22 mouse cellular contexts compared by ENCODE assay signal in genomic region chr11:25767584-25768333, GRCm38 (mm10).
A peak's percentile ranks its signal among the peaks of the same experiment; 100 is the strongest.
DNase-seq lines count a peak whose midpoint lies in the region; ATAC-seq and TF ChIP-seq lines count a peak whose summit lies in the region.
"Had no signal": no experiment of that assay in that cellular context is flagged by ENCODE, and none has a peak within 500 bp of the region (broad histone marks: within the 10 kb centered on the region; RNA-seq: fewer than 3 reads in every experiment).

No protein-coding gene starts in this region.

- no peaks in the 10 kb centered on the region for H3K9me3 ChIP-seq in midbrain, embryonic 12.5 days
- H3K9me3 ChIP-seq in midbrain, postnatal 0 days (ENCODE audit: low read length) = no peaks in the 10 kb centered on the region
- H3K9me3 ChIP-seq in forebrain, embryonic 16.5 days (ENCODE audit: control insufficient read depth, low read length) = no peaks in the 10 kb centered on the region
- H3K9me3 ChIP-seq: heart, embryonic 12.5 days; limb, embryonic 10.5 days; midbrain, embryonic 13.5 days had no signal

- no peak overlapping the region for H3K27ac ChIP-seq in midbrain, embryonic 12.5 days (replicated peaks)
- no peak overlapping the region for H3K27ac ChIP-seq in midbrain, postnatal 0 days (ENCODE audit: low read depth, low read length)
- H3K27ac ChIP-seq in forebrain, embryonic 16.5 days (ENCODE audit: low read length) = peak overlapping the region; percentile 10; the same call in 1 of the 2 replicates
- H3K27ac ChIP-seq: left cerebral cortex, adult 2 months; limb, embryonic 10.5 days; midbrain, embryonic 13.5 days; stomach, postnatal 0 days had no signal

- H3K36me3 ChIP-seq in midbrain, embryonic 12.5 days = no peaks in the 10 kb centered on the region
- H3K36me3 ChIP-seq in midbrain, postnatal 0 days (ENCODE audit: insufficient read depth, low read length) = no peaks in the 10 kb centered on the region
- no peaks in the 10 kb centered on the region for H3K36me3 ChIP-seq in forebrain, embryonic 16.5 days (ENCODE audit: control insufficient read depth, insufficient read depth)
- H3K36me3 ChIP-seq: heart, embryonic 12.5 days; limb, embryonic 10.5 days; midbrain, embryonic 13.5 days had no signal

- WGBS in midbrain, embryonic 12.5 days = 23% methylated on average over 5 of the region's 5 CpGs
- 37% methylated on average over 5 of the region's 5 CpGs for WGBS in midbrain, postnatal 0 days
- WGBS in forebrain, embryonic 16.5 days = 24% methylated on average over 5 of the region's 5 CpGs

- H3K4me2 ChIP-seq in midbrain, embryonic 12.5 days (replicated peaks) = no peak overlapping the region
- H3K4me2 ChIP-seq in midbrain, postnatal 0 days (ENCODE audit: low read depth, low read length, poor library complexity, severe bottlenecking) = no peak overlapping the region
- no peak overlapping the region for H3K4me2 ChIP-seq in forebrain, embryonic 16.5 days (ENCODE audit: low read length)
- H3K4me2 ChIP-seq: heart, embryonic 12.5 days; midbrain, embryonic 13.5 days had no signal

- H3K9ac ChIP-seq in midbrain, embryonic 12.5 days (replicated peaks) = no peak overlapping the region
- no peak overlapping the region for H3K9ac ChIP-seq in midbrain, postnatal 0 days (replicated peaks; ENCODE audit: low read length, poor library complexity, severe bottlenecking)
- H3K9ac ChIP-seq in forebrain, embryonic 16.5 days (replicated peaks; ENCODE audit: low read depth, low read length) = no peak overlapping the region
- H3K9ac ChIP-seq: heart, embryonic 12.5 days; liver, postnatal 0 days; midbrain, embryonic 13.5 days had no signal

- peak; percentile 90 for ATAC-seq in frontal cortex, adult (ENCODE audit: low TSS enrichment)
- ATAC-seq in midbrain, embryonic 12.5 days (ENCODE audit: low FRiP score, low read depth) = peak; percentile 38; the same call in 1 of the 2 replicates
- no peak for ATAC-seq in midbrain, postnatal 0 days (ENCODE audit: low FRiP score)
- ATAC-seq in forebrain, embryonic 16.5 days = peak; percentile 45
- ATAC-seq in megakaryocyte progenitor cell, adult 5-6 weeks (replicated peaks; ENCODE audit: poor library complexity) = no peak
- ATAC-seq: liver, postnatal 0 days; midbrain, embryonic 13.5 days had no signal

- TF ChIP-seq CTCF in midbrain, postnatal 0 days (IDR thresholded peaks at IDR 0.05) = no peak

- DNase-seq in frontal cortex, postnatal 25 days (ENCODE audit: low spot score in 2 of 2) = no peak
- DNase-seq in midbrain, postnatal 0 days (ENCODE audit: low spot score) = no peak
- DNase-seq in brain, adult 2 months (ENCODE audit: low read depth, low spot score) = peak; percentile 55
- no peak for DNase-seq in layer of hippocampus, adult 11-12 months (ENCODE audit: low spot score)
- DNase-seq: cerebellum, adult 9-10 months; heart, postnatal 14 days; kidney, adult 18-20 months; kidney, postnatal 10 days; liver, postnatal 0 days; lung, postnatal 10 days; right cerebral cortex, postnatal 4 days; thymus, postnatal 14 days had no signal

- H3K4me1 ChIP-seq in midbrain, embryonic 12.5 days = 0 out of 2 replicates have a peak, but pooled peaks cover 9% of the 10 kb centered on the region
- no peaks in the 10 kb centered on the region for H3K4me1 ChIP-seq in midbrain, postnatal 0 days (ENCODE audit: insufficient read depth, low read length)
- peaks cover 8% of the 10 kb centered on the region for H3K4me1 ChIP-seq in forebrain, embryonic 16.5 days (replicated peaks; ENCODE audit: control insufficient read depth, insufficient read depth, low read length)
- H3K4me1 ChIP-seq: heart, embryonic 12.5 days; limb, embryonic 10.5 days had no signal

- no peak overlapping the region for H3K4me3 ChIP-seq in midbrain, embryonic 12.5 days
- H3K4me3 ChIP-seq in midbrain, postnatal 0 days (ENCODE audit: low read depth, low read length) = no peak overlapping the region
- H3K4me3 ChIP-seq in forebrain, embryonic 16.5 days (replicated peaks; ENCODE audit: low read length) = no peak overlapping the region
- H3K4me3 ChIP-seq: heart, embryonic 12.5 days; left cerebral cortex, adult 2 months; limb, embryonic 10.5 days; midbrain, embryonic 13.5 days had no signal

- no peaks in the 10 kb centered on the region for H3K27me3 ChIP-seq in midbrain, embryonic 12.5 days
- no peaks in the 10 kb centered on the region for H3K27me3 ChIP-seq in midbrain, postnatal 0 days (ENCODE audit: insufficient read depth, low read length)
- no peaks in the 10 kb centered on the region for H3K27me3 ChIP-seq in forebrain, embryonic 16.5 days (replicated peaks; ENCODE audit: control insufficient read depth, insufficient read depth, low read length)
- H3K27me3 ChIP-seq: CH12.LX; heart, embryonic 12.5 days; midbrain, embryonic 13.5 days had no signal

Comparison
In these comparisons a context has a peak if more than half of its experiments do, and no peak if none do; other contexts are left out.
1. ATAC-seq: peak in frontal cortex, adult (single experiment), midbrain, embryonic 12.5 days (single experiment) and forebrain, embryonic 16.5 days (single experiment); none in midbrain, postnatal 0 days (single experiment) and megakaryocyte progenitor cell, adult 5-6 weeks (single experiment).